Mouse (Mus musculus) layer of hippocampus, adult 2 months (tissue): ENCODE data around the gene Ppp2r2d. TPM values are rescaled to one million over a fixed set of nuclear protein-coding genes. Genes with fewer than 3 reads are reported as not detected.

Source experiments
- DNase-seq, 2 experiments: peaks; one replicate each; pipeline ENCODE4 v3.0.0; 2022; ENCODE audit warnings: low spot score in 2 of 2
- H3K27ac ChIP-seq: fragments of 200-600 bp; 2 replicates; pipeline ENCODE4 v1.8.1; 2022
- H3K4me3 ChIP-seq: fragments of 200-600 bp; 2 replicates; pipeline ENCODE4 v1.8.1; 2022; ENCODE audit warnings: mild to moderate bottlenecking
- CTCF ChIP-seq: fragments of 200-600 bp; conservative IDR thresholded peaks from 2 replicates; pipeline ENCODE4 v1.8.1; 2022; ENCODE audit warnings: antibody characterized with exemption, mild to moderate bottlenecking, moderate library complexity
- total RNA-seq, 2 experiments: library from RNA; stranded (reverse); gene quantifications; 2 replicates each; pipeline ENCODE4 v1.2.3; 2021

The Ppp2r2d gene
- total RNA-seq, 2 experiments from 2014 or later: 62.2 to 62.8 TPM

DNA sequence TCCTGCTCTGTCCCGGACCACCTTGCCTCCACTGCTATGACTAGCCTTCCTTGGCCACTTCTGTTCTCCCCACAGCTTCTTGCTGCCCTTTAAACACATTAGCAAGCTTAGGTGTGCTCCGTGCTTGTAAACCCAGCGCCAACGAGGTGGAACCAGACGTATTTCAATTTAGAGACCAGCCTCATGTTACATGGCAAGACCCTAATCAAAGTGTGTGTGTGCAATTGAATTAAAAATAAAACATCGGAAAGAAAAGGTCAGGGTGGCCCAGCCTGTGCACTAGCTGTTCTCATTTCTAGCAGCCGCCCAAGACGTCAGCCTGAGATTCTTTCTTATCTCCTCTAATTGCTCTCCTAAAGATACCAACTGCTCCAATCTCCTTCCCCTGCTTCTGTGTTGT lies 768 bp upstream of the Ppp2r2d start:
- no peak for TF ChIP-seq CTCF
- Histone ChIP-seq H3K4me3 (peak overlapping the region; percentile 95), H3K27ac (peak overlapping the region; percentile 96)
- no peak for DNase-seq

DNA sequence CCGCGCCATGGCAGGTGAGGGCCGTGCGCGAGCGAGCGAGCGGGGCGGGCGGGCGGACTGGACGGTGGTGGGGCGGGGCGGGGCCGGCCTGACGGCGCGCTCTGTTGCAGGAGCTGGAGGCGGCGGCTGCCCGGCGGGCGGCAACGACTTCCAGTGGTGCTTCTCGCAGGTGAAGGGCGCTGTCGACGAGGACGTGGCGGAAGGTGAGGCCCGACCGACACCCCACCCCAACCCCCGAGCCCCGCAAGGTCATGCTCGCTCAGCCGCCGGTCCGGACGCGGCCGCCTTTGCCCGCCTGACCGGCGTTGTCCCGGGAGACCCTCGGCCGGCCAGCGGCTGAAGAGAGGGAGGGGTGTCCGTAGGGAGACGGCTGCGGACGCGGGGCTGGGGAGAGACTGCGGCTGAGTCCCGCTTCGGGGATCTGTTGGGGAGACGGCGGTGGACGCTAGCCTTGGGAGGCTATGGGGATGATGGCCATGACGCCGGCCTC lies 668 bp downstream of the Ppp2r2d start:
- H3K4me3 ChIP-seq: peak overlapping the region; percentile 95
- TF ChIP-seq CTCF: no peak
- no peak for DNase-seq
- H3K27ac ChIP-seq: peak overlapping the region; percentile 96

DNA sequence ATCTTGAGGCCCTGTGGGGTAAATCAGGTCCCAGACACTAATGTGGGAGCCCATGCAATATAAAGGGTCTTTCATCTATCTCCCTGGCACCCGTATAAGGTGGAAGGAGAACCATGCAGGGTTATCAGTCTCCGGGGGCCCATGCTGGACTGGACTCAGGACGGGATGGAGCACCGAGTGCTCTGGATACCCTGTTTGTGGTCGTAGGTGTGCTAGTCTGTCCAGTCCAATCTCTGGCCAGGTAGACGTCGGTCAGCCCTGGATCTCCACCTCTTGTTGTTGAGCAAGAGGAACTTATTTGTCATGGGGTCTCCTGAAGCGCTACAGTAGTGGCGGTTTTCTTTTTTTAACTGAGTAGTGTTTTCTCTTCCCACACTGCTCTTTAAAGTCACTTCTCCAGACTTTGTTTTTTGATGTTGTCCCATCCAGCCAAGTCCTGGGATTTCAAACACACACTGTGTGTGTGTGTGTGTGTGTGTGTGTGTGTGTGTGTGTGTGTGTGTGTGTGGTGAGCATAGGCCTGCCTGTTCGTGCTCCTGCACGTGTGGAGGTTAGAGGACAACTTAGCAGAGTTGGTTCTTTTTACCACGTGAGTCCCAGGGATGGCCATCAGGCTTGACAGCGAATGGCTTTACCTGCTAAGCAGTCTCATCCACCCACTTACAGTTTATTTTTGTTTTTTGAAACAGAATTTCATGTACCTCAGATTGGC lies 1.6 kb downstream of the Ppp2r2d start:
- DNase-seq: no peak
- no peak for TF ChIP-seq CTCF
- H3K27ac ChIP-seq: peak overlapping the region; percentile 96; the same call in 1 of the 2 replicates
- peak overlapping the region; percentile 95 for H3K4me3 ChIP-seq

GRCm38 (mm10) chr7:138848028-138848920 lies 2.4 kb downstream of the Ppp2r2d start:
- Histone ChIP-seq H3K4me3 (peak overlapping the region; percentile 22; the same call in 1 of the 2 replicates), H3K27ac (no peak overlapping the region)
- no peak for TF ChIP-seq CTCF
- DNase-seq: no peak

DNA sequence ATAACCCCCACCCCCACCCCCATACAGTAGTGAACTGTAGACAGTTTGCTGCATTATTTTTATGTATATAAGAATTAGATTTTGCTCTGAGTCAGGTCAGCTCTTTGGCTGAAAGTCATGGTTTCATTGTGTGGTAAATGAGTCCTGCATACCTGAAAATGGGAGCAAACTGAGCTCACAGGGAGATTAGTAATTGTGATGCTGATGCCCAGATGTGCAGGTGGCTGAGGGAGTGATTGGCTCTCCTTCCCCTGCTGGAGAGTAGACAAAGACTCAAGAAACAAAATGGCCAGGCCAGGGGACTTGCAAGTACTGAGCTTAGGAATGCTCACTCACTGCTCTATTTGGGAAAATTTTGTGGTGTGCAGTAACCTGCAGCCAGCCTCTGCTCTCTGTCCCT lies 4.2 kb downstream of the Ppp2r2d start:
- H3K27ac ChIP-seq: 0 out of 2 replicates have a peak overlapping the region, but pooled peaks have one; percentile 28
- no peak overlapping the region for H3K4me3 ChIP-seq
- TF ChIP-seq CTCF: no peak
- no peak for DNase-seq

GRCm38 (mm10) chr7:138853417-138854031 lies 7.6 kb downstream of the Ppp2r2d start:
- Histone ChIP-seq H3K27ac (no peak overlapping the region), H3K4me3 (no peak overlapping the region)
- TF ChIP-seq CTCF: no peak
- no peak for DNase-seq

DNA sequence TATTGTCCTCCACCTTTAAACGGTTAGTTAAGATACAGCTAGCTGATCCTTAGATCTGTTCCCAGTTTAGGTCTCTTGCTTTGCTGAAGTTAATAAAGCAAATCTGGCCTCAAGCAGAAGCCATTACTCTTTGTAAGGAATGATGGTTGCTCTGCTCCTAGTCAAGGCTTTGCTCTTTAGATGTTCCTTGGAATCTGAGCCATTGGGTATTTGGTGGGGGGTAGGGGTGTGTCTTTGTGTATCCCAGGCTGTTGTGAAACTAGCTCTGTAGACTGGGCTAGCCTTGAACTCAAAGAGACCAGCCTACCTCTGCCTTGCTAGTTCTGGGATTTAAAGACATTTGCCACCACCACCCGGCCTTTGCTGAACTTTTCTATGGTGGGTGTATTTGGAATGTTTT lies 8.3 kb downstream of the Ppp2r2d start:
- H3K27ac ChIP-seq: no peak overlapping the region
- no peak overlapping the region for H3K4me3 ChIP-seq
- no peak for TF ChIP-seq CTCF
- no peak for DNase-seq

GRCm38 (mm10) chr7:138856670-138857069 lies 10.8 kb downstream of the Ppp2r2d start:
- no peak for TF ChIP-seq CTCF
- DNase-seq: no peak
- H3K4me3 ChIP-seq: no peak overlapping the region

GRCm38 (mm10) chr7:138863950-138864572 lies 18.2 kb downstream of the Ppp2r2d start:
- TF ChIP-seq CTCF: no peak
- H3K27ac ChIP-seq: 0 out of 2 replicates have a peak overlapping the region, but pooled peaks have one; percentile 46

More at GRCm38 (mm10) chr7:138856670-138857069, 10.8 kb downstream of the Ppp2r2d start:
- no peak overlapping the region; the same call in 1 of the 2 replicates for H3K27ac ChIP-seq

DNA sequence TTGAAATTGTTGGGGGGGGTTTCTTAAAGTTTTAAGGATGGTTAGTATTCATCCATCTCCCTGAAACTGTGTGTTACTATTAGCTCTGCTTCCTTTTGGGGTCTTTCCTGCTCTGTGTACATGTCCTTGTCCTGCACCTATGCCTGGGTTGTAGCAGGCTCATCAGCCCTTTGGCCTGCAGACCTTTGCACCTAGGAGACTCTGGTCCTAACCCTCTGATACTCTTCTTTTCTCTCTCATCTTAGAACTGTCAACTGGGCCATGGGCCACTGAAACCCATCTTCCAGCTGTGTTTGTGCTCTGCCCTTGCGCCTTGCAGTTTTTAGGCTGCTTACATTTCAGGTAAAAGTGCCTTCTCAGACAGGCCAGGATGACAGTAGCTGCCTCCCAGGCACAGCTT lies 18.9 kb downstream of the Ppp2r2d start:
- Histone ChIP-seq H3K27ac (no peak overlapping the region), H3K4me3 (no peak overlapping the region)
- DNase-seq: no peak
- TF ChIP-seq CTCF: no peak

More at GRCm38 (mm10) chr7:138863950-138864572, 18.2 kb downstream of the Ppp2r2d start:
- no peak for DNase-seq
- H3K4me3 ChIP-seq: no peak overlapping the region

DNA sequence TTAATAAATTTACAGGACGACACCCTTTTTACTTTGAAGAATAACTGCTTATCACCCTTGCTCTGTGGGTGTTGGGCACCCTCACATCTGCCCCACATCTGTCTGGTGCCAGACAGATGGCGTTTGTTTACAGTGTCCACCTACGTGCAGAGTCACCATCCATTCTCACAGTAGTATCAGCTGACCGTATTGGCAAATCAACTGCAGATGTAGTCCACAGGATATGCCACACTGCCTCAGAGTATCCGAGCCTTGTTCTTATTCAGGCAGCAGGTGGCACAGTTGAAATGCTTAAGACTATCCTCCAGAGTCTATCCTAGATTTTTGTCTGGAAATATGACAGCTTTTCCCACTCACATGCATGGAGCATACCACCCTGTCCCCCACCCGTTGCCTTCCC lies 21.4 kb downstream of the Ppp2r2d start:
- DNase-seq: no peak
- Histone ChIP-seq H3K27ac (peak overlapping the region; percentile 12; the same call in 1 of the 2 replicates), H3K4me3 (no peak overlapping the region)
- TF ChIP-seq CTCF: peak; percentile 46

DNA sequence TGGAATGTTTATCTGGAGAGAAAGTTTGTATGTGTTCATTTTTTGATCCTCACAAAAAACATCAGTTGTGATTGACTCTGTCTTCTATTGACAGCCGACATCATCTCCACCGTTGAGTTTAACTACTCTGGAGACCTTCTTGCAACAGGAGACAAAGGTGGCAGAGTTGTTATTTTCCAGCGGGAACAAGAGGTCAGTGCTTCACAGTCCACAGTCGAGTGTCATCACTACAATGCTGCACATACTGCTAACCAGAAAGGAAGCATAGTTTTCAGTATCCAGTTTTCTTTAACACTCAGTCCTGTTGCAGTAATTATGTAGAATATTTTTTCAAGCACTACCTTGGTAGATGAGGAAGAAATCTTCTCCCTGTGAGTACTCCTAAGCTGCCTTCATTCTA lies 22.4 kb downstream of the Ppp2r2d start:
- Histone ChIP-seq H3K4me3 (no peak overlapping the region), H3K27ac (no peak overlapping the region)
- no peak for DNase-seq
- no peak for TF ChIP-seq CTCF
